Mouse (Mus musculus) myocyte (in vitro differentiated cells): ENCODE results near the gene Cdk18. TPM values are rescaled to one million over a fixed set of nuclear protein-coding genes. Genes with fewer than 3 reads are reported as not detected.

ENCODE experiments used
- H3K27me3 ChIP-seq: one replicate; pipeline ENCODE4 v1.6.1; 2011; ENCODE audit not compliant: control insufficient read depth, insufficient read depth, insufficient read length
- H3K36me3 ChIP-seq: one replicate; pipeline ENCODE4 v1.6.1; 2011; ENCODE audit not compliant: control insufficient read depth, insufficient read depth
- H3K4me2 ChIP-seq: one replicate; pipeline ENCODE4 v1.6.1; 2011; ENCODE audit warnings: low read depth, control low read depth
- H3K4me3 ChIP-seq: one replicate; pipeline ENCODE4 v1.5.1; 2011; ENCODE audit warnings: mild to moderate bottlenecking, control low read depth, moderate library complexity
- H3K79me2 ChIP-seq: one replicate; pipeline ENCODE4 v1.6.1; 2011; ENCODE audit not compliant: control insufficient read depth, insufficient read depth
- H3ac ChIP-seq: one replicate; pipeline ENCODE4 v1.6.1; 2011; ENCODE audit not compliant: control insufficient read depth, insufficient read length
- CEBPB ChIP-seq: IDR thresholded peaks from 2 replicates; pipeline ENCODE4 v1.6.1; 2011; ENCODE audit warnings: mild to moderate bottlenecking, moderate library complexity; ENCODE audit not compliant: poor library complexity, insufficient read depth, severe bottlenecking
- E2F4 ChIP-seq: IDR thresholded peaks from one replicate; pipeline ENCODE4 v1.6.1; 2011; ENCODE audit warnings: mild to moderate bottlenecking, control low read depth, moderate library complexity; ENCODE audit not compliant: insufficient read depth
- MAX ChIP-seq: IDR thresholded peaks from one replicate; pipeline ENCODE4 v1.6.1; 2011; ENCODE audit warnings: low read depth, mild to moderate bottlenecking, control low read depth
- MYOD1 ChIP-seq, 3 experiments: IDR thresholded peaks; one replicate each; pipeline ENCODE4 v1.6.1; 2011; ENCODE audit warnings: control low read depth in 2 of 3, low read depth in 2 of 3, mild to moderate bottlenecking in 2 of 3, moderate library complexity in 1 of 3; ENCODE audit not compliant: insufficient read length in 2 of 3, control insufficient read depth in 1 of 3
- MYOG ChIP-seq, 3 experiments: IDR thresholded peaks; one replicate each; pipeline ENCODE4 v1.6.1; 2011; ENCODE audit warnings: control low read depth in 2 of 3, low read depth in 2 of 3, mild to moderate bottlenecking in 2 of 3; ENCODE audit not compliant: insufficient read length in 2 of 3, control insufficient read depth in 1 of 3, insufficient read depth in 1 of 3
- POLR2A ChIP-seq: IDR thresholded peaks from one replicate; pipeline ENCODE4 v1.6.1; 2011; ENCODE audit warnings: low read depth, mild to moderate bottlenecking, control low read depth, moderate library complexity; ENCODE audit not compliant: insufficient read length
- POLR2AphosphoS2 ChIP-seq: IDR thresholded peaks from one replicate; pipeline ENCODE4 v1.6.1; 2011; ENCODE audit warnings: low read depth, control low read depth; ENCODE audit not compliant: insufficient read length
- REST ChIP-seq: IDR thresholded peaks from one replicate; pipeline ENCODE4 v1.6.1; 2011; ENCODE audit warnings: mild to moderate bottlenecking, control low read depth, moderate library complexity; ENCODE audit not compliant: insufficient read depth, insufficient read length
- SRF ChIP-seq: IDR thresholded peaks from one replicate; pipeline ENCODE4 v1.6.1; 2011; ENCODE audit warnings: low read depth; ENCODE audit not compliant: control insufficient read depth, insufficient read length
- TCF12 ChIP-seq: IDR thresholded peaks from one replicate; pipeline ENCODE4 v1.6.1; 2011; ENCODE audit warnings: mild to moderate bottlenecking, control low read depth; ENCODE audit not compliant: poor library complexity, insufficient read depth, severe bottlenecking
- TCF3 ChIP-seq: IDR thresholded peaks from one replicate; pipeline ENCODE4 v1.6.1; 2011; ENCODE audit warnings: low read depth, control low read depth; ENCODE audit not compliant: insufficient read length
- USF1 ChIP-seq: IDR thresholded peaks from one replicate; pipeline ENCODE4 v1.6.1; 2011; ENCODE audit warnings: low read depth, mild to moderate bottlenecking, control low read depth, moderate library complexity
- polyA plus RNA-seq: library from polyadenylated mRNA; unstranded; fragments of >200 nt; fragmentation: generic; extraction: Trizol; gene quantifications from one replicate; pipeline ENCODE4 v1.2.1, GENCODE M21; 2012; ENCODE audit warnings: missing spikeins

Cdk18 gene
- polyA plus RNA-seq, result 33.9 TPM

DNA sequence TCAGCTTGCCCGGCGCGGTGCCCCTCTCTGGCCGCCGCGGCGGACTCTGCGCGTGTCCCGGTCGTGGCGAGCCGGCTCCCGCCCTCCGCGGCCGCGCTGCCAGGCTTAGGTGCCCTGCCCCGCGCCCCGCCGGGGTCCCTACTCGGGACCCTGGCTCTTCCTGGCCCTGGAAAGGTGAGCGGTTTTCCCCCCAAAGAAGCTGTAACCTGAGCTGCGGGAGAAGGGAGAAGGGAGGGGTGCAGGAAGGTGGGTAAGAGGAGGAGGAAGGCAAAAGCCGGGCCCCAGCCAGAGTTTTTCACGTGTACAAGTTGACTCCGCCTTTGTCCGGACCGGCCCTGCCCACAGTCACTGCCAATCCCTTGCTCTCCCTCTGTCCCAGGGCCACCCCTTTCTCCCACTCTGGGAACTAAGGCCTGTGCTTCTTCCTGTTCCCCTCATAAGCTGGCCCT is at the start of gene Cdk18:
Gene Cdk18, minus strand, starts transcription at position 269 of the 449 bp plus-strand sequence.
- no peaks in the 10 kb centered on the region for H3K27me3 ChIP-seq
- no peaks in the 10 kb centered on the region for H3K36me3 ChIP-seq
- peak within 1 kb of the TSS; percentile 99 for H3K4me3 ChIP-seq
- H3K4me2 ChIP-seq, result peak within 1 kb of the TSS; percentile 79
- peaks cover 51% of the 10 kb centered on the region for H3K79me2 ChIP-seq
- H3ac ChIP-seq, result peak within 1 kb of the TSS; percentile 24
- TF ChIP-seq POLR2A (peak; percentile 30), SRF (peak; percentile 8), MYOG (IDR thresholded peaks at IDR 0.05; ENCODE audit: control insufficient read depth in 1 of 3, insufficient read depth in 1 of 3, insufficient read length in 2 of 3, low read depth in 2 of 3) (no peak)

DNA sequence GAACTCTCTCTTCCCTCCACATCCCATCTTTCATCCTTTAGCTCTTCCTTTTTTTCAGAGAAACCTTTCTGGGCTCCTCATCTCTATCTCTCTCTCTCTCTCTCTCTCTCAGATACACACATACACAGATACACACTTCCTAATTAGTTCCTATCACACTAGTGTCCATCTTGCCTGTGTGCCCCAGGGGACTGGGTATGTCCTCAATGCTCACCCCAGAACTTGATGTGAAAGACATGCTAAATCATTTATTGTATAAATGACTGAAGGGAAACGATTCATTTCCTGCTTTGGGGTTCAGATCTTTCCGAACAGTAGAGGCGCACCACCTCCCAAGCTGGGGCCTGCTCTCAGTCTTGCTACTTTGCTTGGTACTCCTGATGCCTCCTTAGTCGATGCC is 49.7 kb upstream of the Cdk18 start:
- Histone ChIP-seq H3K79me2 (no peaks in the 10 kb centered on the region), H3K27me3 (peaks cover 45% of the 10 kb centered on the region), H3K4me2 (no peak overlapping the region), H3ac (no peak overlapping the region), H3K4me3 (no peak overlapping the region), H3K36me3 (no peaks in the 10 kb centered on the region)
- no peak for TF ChIP-seq CEBPB
- TF ChIP-seq TCF12, result no peak
- TF ChIP-seq SRF, result no peak

DNA sequence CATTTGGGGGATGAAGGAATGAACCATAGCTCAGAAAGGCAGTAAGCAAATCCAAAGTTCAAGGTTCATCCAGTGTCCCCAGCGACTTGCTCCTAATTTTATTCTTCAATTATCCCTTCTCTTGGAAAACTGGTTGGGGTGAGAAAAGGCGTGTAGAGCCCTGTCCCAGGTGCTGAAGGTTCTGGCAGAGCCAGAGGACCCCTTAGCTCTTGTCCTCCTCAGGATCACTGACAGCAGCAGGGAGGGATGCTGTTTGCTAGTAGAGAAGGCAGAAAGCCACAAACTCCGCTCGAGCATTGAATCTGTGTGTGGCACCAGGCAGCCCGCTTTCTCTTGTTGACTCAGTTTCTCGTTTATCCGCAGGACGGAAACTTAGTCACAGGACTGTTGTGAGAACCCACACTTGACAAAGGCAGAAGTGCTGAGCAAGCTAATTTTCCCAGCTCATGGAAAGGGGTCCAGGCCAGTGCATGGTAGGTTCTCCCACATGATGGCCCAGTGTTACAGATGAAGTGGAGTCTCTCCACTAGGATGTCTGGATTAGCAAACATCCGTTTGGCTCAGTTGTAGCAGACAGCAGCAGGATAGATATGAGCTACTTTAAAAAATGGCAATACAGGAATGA is 49.1 kb upstream of the Cdk18 start:
- Histone ChIP-seq H3K4me2 (no peak overlapping the region), H3K79me2 (no peaks in the 10 kb centered on the region), H3K27me3 (peaks cover 51% of the 10 kb centered on the region), H3K36me3 (no peaks in the 10 kb centered on the region), H3ac (no peak overlapping the region), H3K4me3 (no peak overlapping the region)
- TF ChIP-seq REST (peak; percentile 54), MYOD1 (IDR thresholded peaks at IDR 0.05; ENCODE audit: control insufficient read depth in 1 of 3, insufficient read length in 2 of 3, low read depth in 2 of 3) (no peak)

DNA sequence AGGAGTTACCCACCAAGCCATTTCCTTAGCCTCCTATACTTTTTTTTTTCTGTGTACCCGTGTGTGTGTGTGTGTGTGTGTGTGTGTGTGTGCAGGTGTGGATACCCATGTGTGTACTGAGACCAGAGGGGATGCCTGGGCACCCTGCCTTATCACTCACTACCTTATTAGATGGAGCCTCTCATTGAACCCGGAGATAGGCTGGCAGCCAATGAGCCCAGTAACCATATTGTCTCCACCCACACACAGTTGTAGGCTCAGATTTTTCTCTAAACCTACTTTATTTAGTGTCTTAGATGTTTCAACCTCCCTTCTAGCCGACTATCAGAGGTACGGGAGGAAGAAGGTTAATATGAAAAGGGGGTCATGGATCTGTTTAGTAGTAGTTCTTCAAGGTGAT is 46.8 kb upstream of the Cdk18 start:
- peaks cover 48% of the 10 kb centered on the region for H3K27me3 ChIP-seq
- no peak overlapping the region for H3ac ChIP-seq
- no peaks in the 10 kb centered on the region for H3K36me3 ChIP-seq
- no peak for TF ChIP-seq USF1
- no peak for TF ChIP-seq POLR2A
- no peak for TF ChIP-seq MYOG (IDR thresholded peaks at IDR 0.05; ENCODE audit: control insufficient read depth in 1 of 3, insufficient read depth in 1 of 3, insufficient read length in 2 of 3, low read depth in 2 of 3)
- TF ChIP-seq TCF3, result no peak
- no peak for TF ChIP-seq MAX
- no peak for TF ChIP-seq POLR2AphosphoS2
- TF ChIP-seq MYOD1 (IDR thresholded peaks at IDR 0.05; ENCODE audit: control insufficient read depth in 1 of 3, insufficient read length in 2 of 3, low read depth in 2 of 3), result no peak
- no peak for TF ChIP-seq CEBPB
- no peak for TF ChIP-seq TCF12
- no peak for TF ChIP-seq E2F4
- no peak for TF ChIP-seq SRF
- no peak for TF ChIP-seq REST
- H3K4me2 ChIP-seq, result no peak overlapping the region
- H3K79me2 ChIP-seq, result no peaks in the 10 kb centered on the region
- no peak overlapping the region for H3K4me3 ChIP-seq

DNA sequence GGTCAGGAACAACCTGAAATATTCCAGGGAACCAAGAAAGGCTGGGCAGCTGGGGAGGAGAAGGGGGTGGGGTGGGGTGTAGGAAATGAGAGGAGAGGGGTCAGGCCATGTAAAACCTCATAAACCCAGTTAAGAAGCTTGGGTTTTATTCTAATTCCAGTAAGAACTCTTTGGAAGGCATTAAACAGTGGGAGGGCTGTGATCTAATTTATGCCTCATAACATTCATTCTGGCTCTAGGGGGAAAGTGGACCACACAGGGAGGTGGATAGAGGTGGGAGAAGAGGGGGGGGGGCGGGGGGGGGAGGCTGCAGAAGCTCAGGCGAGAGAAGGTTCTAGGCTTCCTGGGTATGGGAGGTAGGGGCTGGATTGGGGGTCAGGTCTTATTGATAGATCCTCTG is 32.1 kb upstream of the Cdk18 start:
- Histone ChIP-seq H3K79me2 (no peaks in the 10 kb centered on the region), H3K36me3 (no peaks in the 10 kb centered on the region), H3K4me3 (no peak overlapping the region), H3K4me2 (no peak overlapping the region), H3K27me3 (peaks cover 14% of the 10 kb centered on the region), H3ac (no peak overlapping the region)
- TF ChIP-seq E2F4, result no peak
- no peak for TF ChIP-seq MYOG (IDR thresholded peaks at IDR 0.05; ENCODE audit: control insufficient read depth in 1 of 3, insufficient read depth in 1 of 3, insufficient read length in 2 of 3, low read depth in 2 of 3)
- no peak for TF ChIP-seq REST

DNA sequence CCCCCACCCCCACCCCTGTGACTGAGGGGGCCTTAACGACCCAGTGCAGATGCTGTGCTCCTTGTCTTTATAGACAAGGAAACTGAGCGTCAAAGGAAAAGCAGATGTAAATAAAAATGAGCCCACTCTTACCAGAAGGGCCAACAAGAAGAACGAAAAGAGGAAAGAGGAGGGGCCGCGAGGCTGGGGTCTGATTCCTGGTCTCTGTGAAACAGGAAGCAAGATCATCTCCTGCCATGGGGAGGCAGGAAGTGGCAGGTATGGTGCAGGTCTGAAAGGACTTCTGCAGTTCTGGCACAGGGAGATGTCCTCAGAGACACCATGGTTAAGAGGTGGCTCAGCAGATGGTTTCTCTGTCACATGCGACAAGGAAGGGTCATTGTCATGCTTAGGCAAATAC is 31.2 kb upstream of the Cdk18 start:
- Histone ChIP-seq H3K4me3 (no peak overlapping the region), H3ac (no peak overlapping the region), H3K4me2 (no peak overlapping the region), H3K79me2 (no peaks in the 10 kb centered on the region), H3K27me3 (peaks cover 14% of the 10 kb centered on the region), H3K36me3 (no peaks in the 10 kb centered on the region)
- no peak for TF ChIP-seq TCF12
- no peak for TF ChIP-seq TCF3
- TF ChIP-seq POLR2A, result no peak
- no peak for TF ChIP-seq MYOG (IDR thresholded peaks at IDR 0.05; ENCODE audit: control insufficient read depth in 1 of 3, insufficient read depth in 1 of 3, insufficient read length in 2 of 3, low read depth in 2 of 3)
- TF ChIP-seq SRF, result no peak
- TF ChIP-seq USF1, result no peak
- TF ChIP-seq CEBPB, result no peak
- TF ChIP-seq MYOD1 (IDR thresholded peaks at IDR 0.05; ENCODE audit: control insufficient read depth in 1 of 3, insufficient read length in 2 of 3, low read depth in 2 of 3), result no peak
- no peak for TF ChIP-seq MAX
- no peak for TF ChIP-seq E2F4
- TF ChIP-seq POLR2AphosphoS2, result no peak
- TF ChIP-seq REST, result no peak
